Mouse (Mus musculus) midbrain, postnatal 0 days (tissue): ENCODE results near the gene Sypl. TPM values are rescaled to one million over a fixed set of nuclear protein-coding genes. Genes with fewer than 3 reads are reported as not detected.
A peak's percentile ranks its signal among the peaks of the same experiment; 100 is the strongest.

Source experiments
- ATAC-seq: fragments of 200-750 bp; cut with Nextera tagmentation; 2 replicates; pipeline ENCODE4 v1.8.0; 2017; ENCODE audit warnings: moderate number of reproducible peaks, mild to moderate bottlenecking, moderate TSS enrichment, moderate library complexity; ENCODE audit not compliant: low FRiP score
- DNase-seq: peaks from one replicate; pipeline ENCODE4 v3.0.0-alpha.2; 2015; ENCODE audit warnings: low spot score
- H3K27ac ChIP-seq: fragments of 300-500 bp; sonication (generic); 2 replicates; pipeline ENCODE4 v1.5.1; 2014; ENCODE audit warnings: low read depth, mild to moderate bottlenecking, low read length, mixed read lengths
- H3K27me3 ChIP-seq: fragments of 300-500 bp; sonication (generic); 2 replicates; pipeline ENCODE4 v1.6.1; 2014; ENCODE audit warnings: low read length, control low read depth, mixed read lengths; ENCODE audit not compliant: insufficient read depth
- H3K36me3 ChIP-seq: fragments of 300-500 bp; sonication (generic); 2 replicates; pipeline ENCODE4 v1.6.1; 2014; ENCODE audit warnings: low read length, control low read depth, mixed read lengths; ENCODE audit not compliant: insufficient read depth
- H3K4me1 ChIP-seq: fragments of 300-500 bp; sonication (generic); 2 replicates; pipeline ENCODE4 v1.6.1; 2014; ENCODE audit warnings: mild to moderate bottlenecking, control low read depth, antibody characterized with exemption, low read length, mixed read lengths; ENCODE audit not compliant: insufficient read depth
- H3K4me2 ChIP-seq: fragments of 300-500 bp; sonication (generic); 2 replicates; pipeline ENCODE4 v1.6.1; 2014; ENCODE audit warnings: low read depth, mild to moderate bottlenecking, low read length, mixed read lengths; ENCODE audit not compliant: poor library complexity, severe bottlenecking
- H3K4me3 ChIP-seq: fragments of 300-500 bp; sonication (generic); 2 replicates; pipeline ENCODE4 v1.5.1; 2014; ENCODE audit warnings: low read depth, mild to moderate bottlenecking, low read length, moderate library complexity
- H3K9ac ChIP-seq: fragments of 300-500 bp; sonication (generic); replicated peaks from 2 replicates; pipeline ENCODE4 v1.6.1; 2014; ENCODE audit warnings: mild to moderate bottlenecking, low read length, moderate library complexity, mixed read lengths; ENCODE audit not compliant: poor library complexity, severe bottlenecking
- H3K9me3 ChIP-seq: fragments of 300-500 bp; sonication (generic); 2 replicates; pipeline ENCODE4 v1.6.1; 2016; ENCODE audit warnings: low read length, control low read depth
- CTCF ChIP-seq: IDR thresholded peaks from 2 replicates; pipeline ENCODE4 v1.5.1; 2016; ENCODE audit warnings: antibody characterized with exemption, mild to moderate bottlenecking
- WGBS: fragments of 180-500 bp; shearing (Covaris S2); extraction: QIAGEN DNeasy Blood & Tissue Kit; methylation state at CpG from one replicate; pipeline ENCODE4 v1.1.7; 2014; 5-methylcytosine and 5-hydroxymethylcytosine counted together
- polyA plus RNA-seq: library from polyadenylated mRNA; unstranded; fragments of >200 nt; fragmentation: Nextera tagmentation; extraction: Ambion mirVana; gene quantifications from 2 replicates; pipeline ENCODE4 v1.2.1, GENCODE M21; 2015
- total RNA-seq: library from RNA; depleted of rRNA; stranded (reverse); fragments of >200 nt; gene quantifications from 2 replicates; pipeline ENCODE4 v1.2.3, GENCODE M21; 2014

The Sypl gene
- total and polyA plus RNA-seq, 2 experiments from 2014 or later = 15.2 to 35.2 TPM

DNA sequence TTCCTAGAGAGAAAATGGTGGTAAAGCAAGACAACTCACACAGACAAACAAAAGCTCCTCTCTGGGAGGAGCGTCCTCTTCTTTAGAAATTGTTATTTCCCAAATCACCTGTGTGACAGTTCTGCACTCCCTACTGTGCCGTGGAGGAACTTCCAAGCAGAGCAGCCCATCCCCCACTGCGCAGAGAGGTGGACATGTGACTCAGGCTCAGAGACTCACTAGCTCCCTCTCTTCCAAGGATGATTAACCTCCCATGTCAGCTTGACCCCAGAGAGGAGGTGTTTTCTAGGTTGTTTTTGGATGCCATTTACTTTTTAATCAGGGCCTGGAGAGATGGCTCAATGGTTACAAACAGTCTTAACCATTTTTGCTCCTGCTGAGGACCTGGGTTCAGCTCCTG lies 29.4 kb upstream of the Sypl start:
- no peak for ATAC-seq
- H3K36me3 ChIP-seq = no peaks in the 10 kb centered on the region
- no peak overlapping the region for H3K9ac ChIP-seq
- H3K9me3 ChIP-seq = no peaks in the 10 kb centered on the region
- no peak overlapping the region for H3K4me2 ChIP-seq
- no peaks in the 10 kb centered on the region for H3K27me3 ChIP-seq
- DNase-seq = no peak
- no peak for TF ChIP-seq CTCF
- no peak overlapping the region for H3K27ac ChIP-seq
- no peak overlapping the region for H3K4me3 ChIP-seq
- H3K4me1 ChIP-seq = peaks cover 3% of the 10 kb centered on the region; the same call in 1 of the 2 replicates
- 54% methylated on average over 3 of the region's 3 CpGs for WGBS

DNA sequence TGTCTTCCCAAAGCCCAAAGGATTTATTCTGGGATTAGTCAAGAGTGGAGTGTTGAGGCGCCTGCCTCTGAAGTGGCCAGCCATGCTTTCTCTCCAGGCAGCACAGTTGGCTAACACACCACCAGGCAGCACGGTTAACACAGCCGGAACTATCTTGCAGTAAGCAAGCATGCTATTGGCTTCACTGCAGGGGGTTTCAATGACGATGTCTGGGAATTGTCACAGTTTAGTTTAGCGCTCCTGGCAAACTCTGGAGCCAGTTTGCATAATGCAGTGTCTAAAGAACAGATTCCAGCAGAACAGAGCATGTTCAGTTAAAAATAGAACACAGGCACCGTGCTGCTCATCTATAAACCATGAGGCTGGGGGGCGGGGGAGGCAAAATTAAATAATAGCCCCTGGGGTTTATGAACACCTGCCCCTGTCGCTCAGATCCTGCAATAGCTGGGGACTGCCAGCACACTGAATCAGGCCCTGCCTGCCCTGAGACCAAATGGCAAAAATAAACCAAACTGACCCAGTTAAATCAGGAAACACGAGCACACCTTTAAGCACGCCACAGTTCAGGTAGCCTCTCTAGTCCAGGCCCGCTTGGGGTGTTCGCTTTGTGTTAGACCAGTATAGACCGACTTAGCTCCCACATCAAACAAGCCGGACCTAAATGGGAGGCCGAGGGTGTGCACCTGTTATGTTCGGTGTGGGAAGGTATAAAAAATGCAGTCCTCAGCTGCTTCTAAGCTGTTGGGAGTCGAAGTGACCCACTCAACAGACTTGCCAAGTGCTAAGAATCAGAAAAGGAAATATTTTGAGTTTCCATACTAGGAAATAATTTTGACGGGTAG lies 27.1 kb upstream of the Sypl start:
- peaks cover 3% of the 10 kb centered on the region; the same call in 1 of the 2 replicates for H3K4me1 ChIP-seq
- no peak overlapping the region for H3K4me3 ChIP-seq
- H3K9me3 ChIP-seq = no peaks in the 10 kb centered on the region
- H3K27ac ChIP-seq = peak overlapping the region; percentile 44
- ATAC-seq = peak; percentile 78
- peak; percentile 79 for DNase-seq
- 43% methylated on average over 18 of the region's 18 CpGs for WGBS
- no peaks in the 10 kb centered on the region for H3K36me3 ChIP-seq
- H3K27me3 ChIP-seq = no peaks in the 10 kb centered on the region
- no peak; the same call in 1 of the 2 replicates for TF ChIP-seq CTCF
- peak overlapping the region; percentile 15; the same call in 1 of the 2 replicates for H3K4me2 ChIP-seq
- H3K9ac ChIP-seq = no peak overlapping the region

DNA sequence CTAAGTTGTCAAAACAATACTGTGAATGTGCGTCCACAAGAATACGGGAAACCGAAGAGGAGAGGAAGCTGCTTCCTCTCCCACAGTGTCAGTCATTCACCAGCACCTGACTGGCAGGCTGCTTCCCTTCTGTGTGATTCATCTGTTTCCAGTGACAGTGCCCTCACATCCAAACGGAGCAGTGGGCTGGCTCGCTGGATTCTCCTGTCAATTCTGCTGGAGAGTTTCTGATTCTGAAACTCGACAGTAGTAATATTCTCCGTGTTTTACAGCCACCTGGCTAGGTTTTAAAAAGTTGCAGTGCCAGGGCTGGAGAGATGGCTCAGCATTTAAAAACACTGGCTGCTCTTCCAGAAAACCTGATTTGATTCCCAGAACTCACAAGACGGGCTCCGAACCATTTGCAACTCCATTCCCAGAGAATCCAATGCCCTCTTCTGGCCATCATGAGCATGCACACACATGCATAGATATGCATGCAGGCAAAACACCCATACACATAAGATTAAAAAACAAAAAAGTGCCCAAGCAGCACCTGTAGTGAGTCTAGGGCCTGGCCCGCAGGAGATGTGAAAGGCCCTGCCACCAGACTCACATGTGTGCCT lies 26.4 kb upstream of the Sypl start:
- Histone ChIP-seq H3K27ac (no peak overlapping the region; the same call in 1 of the 2 replicates), H3K36me3 (no peaks in the 10 kb centered on the region), H3K4me2 (no peak overlapping the region), H3K9ac (no peak overlapping the region), H3K9me3 (no peaks in the 10 kb centered on the region), H3K4me1 (peaks cover 3% of the 10 kb centered on the region; the same call in 1 of the 2 replicates), H3K27me3 (no peaks in the 10 kb centered on the region), H3K4me3 (no peak overlapping the region)
- ATAC-seq (no peak), DNase-seq (peak; percentile 41)
- TF ChIP-seq CTCF = peak; percentile 62
- 74% methylated on average over 10 of the region's 10 CpGs for WGBS

DNA sequence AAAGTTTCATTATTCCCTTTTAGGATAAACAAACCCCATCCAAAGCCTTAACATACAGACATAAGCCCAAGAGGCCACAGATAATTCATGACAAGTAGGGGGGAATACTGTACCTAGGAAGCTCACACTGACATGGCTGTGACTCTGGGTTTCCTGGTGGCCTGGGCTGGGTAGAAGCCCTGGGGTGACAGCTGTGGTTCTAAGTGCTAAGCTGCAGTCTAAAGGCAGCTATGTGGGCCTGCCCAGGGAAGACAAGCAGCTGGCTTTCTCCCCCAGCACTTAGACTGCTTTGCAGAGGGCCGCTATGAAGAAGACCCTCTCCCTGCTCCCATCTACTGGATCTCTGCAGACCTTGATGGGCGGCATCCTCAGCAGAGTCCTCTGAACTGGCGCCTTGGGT lies 25.5 kb upstream of the Sypl start:
- Histone ChIP-seq H3K27ac (no peak overlapping the region), H3K4me1 (peaks cover 3% of the 10 kb centered on the region; the same call in 1 of the 2 replicates), H3K27me3 (no peaks in the 10 kb centered on the region), H3K9me3 (no peaks in the 10 kb centered on the region), H3K4me2 (no peak overlapping the region), H3K9ac (no peak overlapping the region), H3K4me3 (no peak overlapping the region), H3K36me3 (no peaks in the 10 kb centered on the region)
- TF ChIP-seq CTCF = no peak
- DNase-seq = no peak
- 72% methylated on average over 3 of the region's 3 CpGs for WGBS
- no peak for ATAC-seq

DNA sequence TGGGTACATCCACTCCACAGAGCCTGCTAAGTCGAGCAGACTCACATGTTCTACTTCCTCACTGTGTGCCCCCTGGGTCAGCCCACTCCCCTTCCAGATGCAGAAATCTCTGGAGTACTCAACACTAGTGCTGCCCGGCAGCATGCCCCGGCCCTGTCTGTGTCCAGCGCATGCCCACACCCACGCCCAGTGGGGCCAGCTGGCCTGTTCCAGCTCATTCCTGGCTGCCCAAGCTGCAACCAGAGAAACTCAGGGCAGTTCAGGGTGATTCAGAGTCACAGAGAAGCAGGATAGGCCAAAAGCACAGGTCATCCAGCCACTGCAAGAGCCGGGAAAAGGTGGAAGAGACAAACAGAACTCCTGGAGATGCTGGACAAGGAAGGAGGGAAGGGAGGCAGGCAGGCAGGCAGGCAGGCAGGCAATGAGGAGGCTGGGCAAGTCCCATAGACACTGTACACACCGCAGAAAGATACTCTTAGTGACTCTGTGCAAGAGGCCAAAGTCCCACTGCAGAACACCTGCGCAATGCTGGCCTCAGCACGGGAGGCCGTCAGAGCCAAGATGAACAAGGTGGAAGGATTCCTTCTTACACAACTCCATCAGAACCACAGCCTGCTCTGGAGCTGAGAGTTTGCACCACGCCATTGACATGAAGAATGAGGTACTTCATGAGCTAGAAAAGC lies 23.7 kb upstream of the Sypl start:
- H3K9ac ChIP-seq = no peak overlapping the region
- no peaks in the 10 kb centered on the region for H3K27me3 ChIP-seq
- WGBS = 87% methylated on average over 11 of the region's 11 CpGs
- ATAC-seq (no peak), DNase-seq (no peak)
- H3K27ac ChIP-seq = no peak overlapping the region
- no peaks in the 10 kb centered on the region for H3K36me3 ChIP-seq
- H3K4me3 ChIP-seq = no peak overlapping the region
- TF ChIP-seq CTCF = no peak
- H3K4me1 ChIP-seq = peaks cover 3% of the 10 kb centered on the region; the same call in 1 of the 2 replicates
- no peak overlapping the region for H3K4me2 ChIP-seq
- no peaks in the 10 kb centered on the region for H3K9me3 ChIP-seq
